Mouse (Mus musculus) G1E (cell line): Measurements from ENCODE around the gene Utp18. TPM values are rescaled to one million over a fixed set of nuclear protein-coding genes. Genes with fewer than 3 reads are reported as not detected.
A peak's percentile ranks its signal among the peaks of the same experiment; 100 is the strongest.
"Not testable (repeated sequence)": the region's sequence is repeated elsewhere in the genome, so short reads cannot be mapped to it uniquely, and the experiment has no call there.

Experiments
- ATAC-seq: 2 replicates; pipeline ENCODE4 v1.8.0; 2016; ENCODE audit warnings: mild to moderate bottlenecking; ENCODE audit not compliant: insufficient number of reproducible peaks, poor library complexity, low FRiP score, severe bottlenecking; ENCODE audit errors: extremely low read depth
- DNase-seq: peaks from one replicate; pipeline ENCODE4 v3.0.0; 2012; ENCODE audit warnings: low spot score
- H3K27me3 ChIP-seq: 2 replicates; pipeline ENCODE4 v1.6.1; 2012; ENCODE audit warnings: mild to moderate bottlenecking, low read length, inconsistent platforms; ENCODE audit not compliant: insufficient read depth
- H3K36me3 ChIP-seq: replicated peaks from 2 replicates; pipeline ENCODE3; 2012; ENCODE audit warnings: mild to moderate bottlenecking, inconsistent platforms
- H3K4me1 ChIP-seq: 2 replicates; pipeline ENCODE4 v1.6.1; 2012; ENCODE audit warnings: low read depth, low read length, inconsistent platforms, mixed read lengths; ENCODE audit not compliant: insufficient read depth
- H3K4me3 ChIP-seq: 2 replicates; pipeline ENCODE4 v1.5.1; 2012; ENCODE audit warnings: low read depth, mild to moderate bottlenecking, inconsistent platforms, low read length, moderate library complexity, mixed read lengths
- H3K9me3 ChIP-seq: replicated peaks from 2 replicates; pipeline ENCODE4 v1.6.1; 2012; ENCODE audit warnings: inconsistent platforms
- CTCF ChIP-seq: IDR thresholded peaks from 2 replicates; pipeline ENCODE4 v1.5.1; 2012; ENCODE audit warnings: low read depth, low read length, inconsistent platforms, mixed read lengths
- GATA1 ChIP-seq: IDR thresholded peaks from 2 replicates; pipeline ENCODE4 v1.6.1; 2012; ENCODE audit warnings: borderline replicate concordance, low read length, inconsistent platforms, mixed read lengths
- GATA2 ChIP-seq: IDR thresholded peaks from 2 replicates; pipeline ENCODE4 v1.6.1; 2012; ENCODE audit warnings: low read depth, low read length, inconsistent platforms, borderline replicate concordance
- POLR2AphosphoS5 ChIP-seq: IDR thresholded peaks from 2 replicates; pipeline ENCODE4 v1.6.1; 2012; ENCODE audit warnings: low read depth, low read length, inconsistent platforms; ENCODE audit not compliant: insufficient replicate concordance
- TAL1 ChIP-seq: conservative IDR thresholded peaks from 2 replicates; pipeline ENCODE4 v1.6.1; 2012; ENCODE audit warnings: low read depth, low read length, inconsistent platforms, mixed read lengths
- polyA plus RNA-seq: library from polyadenylated mRNA; stranded (reverse); fragments of >175 nt; gene quantifications from 2 replicates; pipeline ENCODE4 v1.2.3, GENCODE M21; 2012
- total RNA-seq, 2 experiments: library from RNA; stranded (forward) in 1 of 2; stranded (reverse) in 1 of 2; fragments of 200-1000 nt in 1 of 2; fragments of >200 nt in 1 of 2; fragmentation: Nextera tagmentation in 1 of 2; gene quantifications; 2 replicates each; pipeline ENCODE4 v1.2.3; 2014 to 2017

The Utp18 gene
- total RNA-seq (2014; fragmentation: Nextera tagmentation): 21.9 and 24.9 TPM in 2 replicates
- total RNA-seq (2017): 50.9 TPM in 2 replicates
- 22.3 and 26.4 TPM in 2 replicates for polyA plus RNA-seq

DNA sequence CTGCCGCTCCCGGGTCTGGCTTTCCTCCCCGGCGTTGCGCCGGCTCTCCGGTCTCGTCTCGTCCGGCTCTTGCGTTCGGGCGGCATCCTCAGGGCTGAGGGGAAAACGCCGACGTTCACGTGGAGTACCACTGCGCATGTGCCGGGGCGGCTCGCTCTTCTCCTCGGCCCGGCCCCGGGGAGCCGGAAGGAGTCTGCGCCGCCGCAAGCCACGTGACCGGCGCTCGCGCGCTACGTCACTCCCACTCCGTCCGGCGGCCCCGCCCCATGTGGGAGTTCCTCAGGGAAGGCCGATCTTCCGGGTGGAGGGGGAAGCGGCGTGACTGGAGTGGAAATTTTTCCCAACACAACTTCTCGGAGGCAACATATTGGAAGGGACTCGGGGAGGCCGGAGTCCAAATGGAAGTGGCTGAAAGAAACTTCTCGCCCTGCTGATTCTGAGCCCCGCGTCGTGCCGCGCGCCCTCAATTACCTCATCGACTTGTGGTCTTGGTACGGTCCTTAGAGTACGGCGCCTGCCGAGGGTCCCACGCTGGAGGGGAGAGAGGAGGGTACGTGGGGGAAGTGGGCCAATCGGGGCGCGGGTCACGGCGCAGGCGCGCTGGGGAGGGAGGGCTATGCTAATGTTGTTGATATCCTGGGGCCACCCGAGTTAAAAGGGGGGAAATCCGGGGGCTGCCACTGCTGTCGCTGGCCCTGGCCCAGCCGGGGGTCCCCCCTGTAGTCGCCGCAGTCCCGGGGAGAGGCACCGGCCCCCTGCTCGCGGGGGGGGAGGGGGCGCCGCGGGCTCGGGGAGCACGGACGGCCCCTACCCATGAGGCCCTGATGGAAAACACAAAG is at the start of gene Utp18, which contains the start of gene Mbtd1:
Gene Utp18 (minus strand): TSS at position 195 of the 839 bp plus-strand sequence.
Gene Mbtd1 (plus strand): TSS at position 281 of the 839 bp plus-strand sequence.
- Histone ChIP-seq H3K9me3 (no peaks in the 10 kb centered on the region), H3K36me3 (peaks cover 60% of the 10 kb centered on the region)
- peak; percentile 83 for ATAC-seq

DNA sequence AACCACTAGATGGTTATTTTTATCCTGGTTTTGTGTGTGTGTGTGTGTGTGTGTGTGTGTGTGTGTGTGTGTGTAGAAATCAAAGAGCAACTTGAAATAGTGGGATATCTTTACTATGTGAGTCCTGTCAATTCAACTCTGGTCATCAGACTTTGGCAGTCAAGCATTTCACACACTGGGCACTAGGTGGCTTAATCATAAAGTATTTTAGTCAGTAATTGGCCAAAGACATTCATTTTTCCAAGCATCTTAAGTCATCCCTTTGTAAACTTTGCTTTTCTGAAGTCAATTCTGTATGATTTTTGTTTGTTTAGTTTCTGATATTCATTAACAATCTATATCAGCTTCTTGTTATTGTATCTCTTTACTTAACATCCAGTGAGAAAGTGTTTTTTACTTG is 43.5 kb upstream of the Utp18 start:
- no peaks in the 10 kb centered on the region; the same call in 1 of the 2 replicates for H3K4me1 ChIP-seq
- H3K36me3 ChIP-seq: peaks cover 74% of the 10 kb centered on the region
- ATAC-seq (no peak), DNase-seq (no peak)
- TF ChIP-seq POLR2AphosphoS5 (no peak), CTCF (no peak), GATA1 (no peak), GATA2 (no peak), TAL1 (no peak)
- H3K27me3 ChIP-seq: no peaks in the 10 kb centered on the region
- H3K9me3 ChIP-seq: no peaks in the 10 kb centered on the region
- H3K4me3 ChIP-seq: no peak overlapping the region

More for the DNA sequence above, at the start of gene Utp18, which contains the start of gene Mbtd1:
- H3K4me3 ChIP-seq: peak within 1 kb of the TSS; percentile 91
- DNase-seq: peak; percentile 96
- peaks cover 48% of the 10 kb centered on the region for H3K4me1 ChIP-seq
- no peaks in the 10 kb centered on the region for H3K27me3 ChIP-seq
- TF ChIP-seq POLR2AphosphoS5: no peak
- TF ChIP-seq GATA2: no peak
- no peak for TF ChIP-seq CTCF
- no peak for TF ChIP-seq GATA1
- TF ChIP-seq TAL1: no peak

DNA sequence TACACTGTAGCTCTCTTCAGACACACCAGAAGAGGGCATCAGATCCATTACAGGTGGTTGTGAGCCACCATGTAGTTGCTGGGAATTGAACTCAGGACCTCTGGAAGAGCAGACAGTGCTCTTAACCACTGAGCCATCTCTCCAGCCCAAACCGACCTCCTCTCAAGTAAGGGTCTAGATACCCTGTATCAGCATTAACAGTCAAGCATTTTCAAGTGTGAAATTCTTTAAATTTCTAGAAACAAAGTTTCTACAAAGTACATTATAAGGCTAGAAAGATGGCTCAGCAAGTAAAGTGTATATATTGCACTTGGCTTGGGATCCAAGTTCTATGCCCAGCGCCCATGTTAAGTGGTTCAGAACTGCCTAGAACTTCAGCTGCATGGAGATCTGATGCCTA is 29.5 kb upstream of the Utp18 start:
- DNase-seq, H3K4me3 ChIP-seq, ATAC-seq, H3K27me3 ChIP-seq, H3K9me3 ChIP-seq: not testable (repeated sequence)
- peaks cover 32% of the 10 kb centered on the region for H3K4me1 ChIP-seq
- peaks cover 71% of the 10 kb centered on the region for H3K36me3 ChIP-seq

DNA sequence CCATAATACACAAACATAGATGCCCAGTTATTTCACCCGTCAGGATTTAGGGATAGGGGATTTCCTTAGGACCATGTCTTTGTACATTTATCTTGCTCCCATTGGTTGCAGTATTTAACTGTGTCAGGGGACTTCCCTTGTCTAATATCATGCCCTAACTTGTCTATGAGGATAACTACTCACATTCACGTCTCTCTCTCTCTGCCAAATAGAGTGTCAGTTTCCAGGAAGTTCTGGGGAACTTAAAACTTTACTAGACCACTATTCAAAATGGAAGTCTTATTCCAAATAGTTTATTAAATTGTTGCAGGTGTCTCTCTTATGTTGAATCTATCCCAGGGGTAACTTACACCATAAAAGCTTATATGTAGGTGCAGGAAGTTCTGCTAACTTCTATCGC is 26.0 kb upstream of the Utp18 start:
- H3K4me3 ChIP-seq: no peak overlapping the region
- ATAC-seq: no peak
- peaks cover 72% of the 10 kb centered on the region for H3K36me3 ChIP-seq
- TF ChIP-seq POLR2AphosphoS5: no peak
- H3K4me1 ChIP-seq: peaks cover 35% of the 10 kb centered on the region
- no peaks in the 10 kb centered on the region for H3K9me3 ChIP-seq
- no peak for DNase-seq
- H3K27me3 ChIP-seq: no peaks in the 10 kb centered on the region

DNA sequence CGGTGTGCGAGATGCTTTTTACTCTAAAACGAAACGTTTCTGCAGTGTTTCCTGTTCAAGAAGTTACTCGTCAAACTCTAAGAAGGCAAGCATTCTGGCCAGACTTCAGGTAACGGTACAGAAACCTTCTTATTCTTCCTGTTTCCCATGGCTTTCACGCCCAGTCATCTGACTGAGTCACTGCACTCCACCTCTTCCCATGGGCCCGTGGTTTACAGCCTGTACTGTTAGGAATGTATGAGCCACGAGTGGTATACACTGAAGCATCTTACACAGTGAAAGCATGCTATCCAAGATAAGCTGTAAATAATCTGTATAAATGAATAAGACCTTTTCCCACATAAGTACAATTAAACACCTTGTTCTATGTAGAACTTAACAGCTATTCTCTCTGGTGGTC is 23.3 kb upstream of the Utp18 start:
- Histone ChIP-seq H3K4me3 (no peak overlapping the region), H3K27me3 (no peaks in the 10 kb centered on the region), H3K9me3 (no peaks in the 10 kb centered on the region), H3K4me1 (peaks cover 18% of the 10 kb centered on the region), H3K36me3 (peaks cover 77% of the 10 kb centered on the region)
- DNase-seq (no peak), ATAC-seq (no peak)
- TF ChIP-seq CTCF: no peak
- TF ChIP-seq TAL1: no peak

DNA sequence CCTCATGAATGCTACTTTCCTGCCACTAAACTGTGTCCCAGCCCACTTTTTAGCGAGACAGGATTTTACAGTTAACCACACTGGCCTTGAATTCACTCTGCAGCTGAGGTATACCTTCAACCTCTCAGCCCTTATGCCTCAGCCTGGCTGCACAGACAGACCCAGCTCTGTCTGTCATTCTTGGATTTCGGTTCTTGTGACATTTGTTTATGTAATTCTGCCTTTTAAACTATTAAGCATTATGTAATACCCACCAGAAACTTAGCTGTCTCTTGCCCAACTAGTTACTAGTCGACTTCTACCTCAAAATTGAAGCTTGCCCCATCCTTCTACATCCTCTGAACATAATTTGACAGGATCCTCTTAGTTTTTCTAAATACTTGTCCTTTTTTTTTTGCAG is 22.3 kb upstream of the Utp18 start:
- Histone ChIP-seq H3K27me3 (no peaks in the 10 kb centered on the region), H3K9me3 (no peaks in the 10 kb centered on the region), H3K4me1 (peaks cover 16% of the 10 kb centered on the region), H3K4me3 (no peak overlapping the region), H3K36me3 (peaks cover 80% of the 10 kb centered on the region)
- no peak for DNase-seq
- ATAC-seq: no peak
- no peak for TF ChIP-seq TAL1
- no peak for TF ChIP-seq CTCF
- TF ChIP-seq GATA2: no peak
- no peak for TF ChIP-seq POLR2AphosphoS5
- TF ChIP-seq GATA1: no peak

DNA sequence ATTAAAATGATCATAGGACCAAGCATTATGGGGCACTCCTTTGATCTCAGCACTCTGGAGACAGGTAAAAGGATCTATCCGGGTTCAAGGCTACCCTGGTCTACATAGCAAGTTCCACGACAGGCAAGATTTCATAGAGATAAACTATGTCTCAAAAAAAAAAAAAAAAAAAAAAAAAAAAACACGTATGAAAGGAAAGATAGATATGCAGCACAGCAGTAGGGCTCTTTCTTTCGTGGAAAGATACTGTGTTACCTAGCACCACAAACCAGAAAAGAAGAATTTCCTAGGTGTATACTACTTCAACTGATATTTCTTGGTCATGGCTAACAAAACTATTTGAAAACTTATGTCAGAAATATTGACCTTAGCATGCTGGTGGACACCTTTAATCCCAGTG is 21.3 kb upstream of the Utp18 start:
- peaks cover 83% of the 10 kb centered on the region for H3K36me3 ChIP-seq
- TF ChIP-seq GATA2: no peak
- no peak for TF ChIP-seq CTCF
- no peak for TF ChIP-seq TAL1
- TF ChIP-seq POLR2AphosphoS5: no peak
- no peak for TF ChIP-seq GATA1

More for the DNA sequence above, 21.3 kb upstream of the Utp18 start:
- Histone ChIP-seq H3K9me3 (no peaks in the 10 kb centered on the region), H3K4me1 (peaks cover 17% of the 10 kb centered on the region), H3K4me3 (no peak overlapping the region), H3K27me3 (no peaks in the 10 kb centered on the region)
- ATAC-seq (no peak), DNase-seq (no peak)
